Mouse (Mus musculus): ENCODE data around the gene Eps8.

The Eps8 gene

GRCm38 (mm10) chr6:137654776-137655175 lies at the start of gene Eps8:
Gene Eps8, minus strand, starts transcription at chr6:137654876.
- DNase-seq (ENCODE audit: low spot score): no peak

GRCm38 (mm10) chr6:137703431-137703830 lies 48.8 kb upstream of the Eps8 start:
- no peak for DNase-seq (ENCODE audit: low spot score)

- DNase-seq (ENCODE audit: low spot score): no peak
These were observed 48.2 kb upstream of the Eps8 start for GRCm38 (mm10) chr6:137702918-137703317.

- DNase-seq (ENCODE audit: low spot score): no peak
These were observed 47.5 kb upstream of the Eps8 start for GRCm38 (mm10) chr6:137702186-137702585.

GRCm38 (mm10) chr6:137699434-137699833 lies 44.8 kb upstream of the Eps8 start:
- no peak for DNase-seq (ENCODE audit: low spot score)

- no peak for DNase-seq (ENCODE audit: low spot score)
These were observed 41.9 kb upstream of the Eps8 start for GRCm38 (mm10) chr6:137696445-137697204.

- no peak for DNase-seq (ENCODE audit: low spot score)
These were observed 40.4 kb upstream of the Eps8 start for GRCm38 (mm10) chr6:137695046-137695445.

GRCm38 (mm10) chr6:137694310-137694709 lies 39.6 kb upstream of the Eps8 start:
- DNase-seq (ENCODE audit: low spot score): no peak

- DNase-seq (ENCODE audit: low spot score): no peak
These were observed 36.0 kb upstream of the Eps8 start for GRCm38 (mm10) chr6:137690550-137691119.

GRCm38 (mm10) chr6:137688506-137689105 lies 33.9 kb upstream of the Eps8 start:
- DNase-seq (ENCODE audit: low spot score): no peak

GRCm38 (mm10) chr6:137688079-137688478 lies 33.4 kb upstream of the Eps8 start:
- no peak for DNase-seq (ENCODE audit: low spot score)

- no peak for DNase-seq (ENCODE audit: low spot score)
These were observed 33.0 kb upstream of the Eps8 start for GRCm38 (mm10) chr6:137687667-137688066.

GRCm38 (mm10) chr6:137682629-137683028 lies 28.0 kb upstream of the Eps8 start:
- DNase-seq (ENCODE audit: low spot score): no peak

- no peak for DNase-seq (ENCODE audit: low spot score)
These were observed 26.3 kb upstream of the Eps8 start for GRCm38 (mm10) chr6:137681000-137681399.

- no peak for DNase-seq (ENCODE audit: low spot score)
These were observed 21.9 kb upstream of the Eps8 start for GRCm38 (mm10) chr6:137676581-137676980.

- DNase-seq (ENCODE audit: low spot score): no peak
These were observed 20.9 kb upstream of the Eps8 start for GRCm38 (mm10) chr6:137675556-137675955.

GRCm38 (mm10) chr6:137673301-137673700 lies 18.6 kb upstream of the Eps8 start:
- no peak for DNase-seq (ENCODE audit: low spot score)

GRCm38 (mm10) chr6:137671561-137671960 lies 16.9 kb upstream of the Eps8 start:
- DNase-seq (ENCODE audit: low spot score): no peak

GRCm38 (mm10) chr6:137670820-137671219 lies 16.1 kb upstream of the Eps8 start:
- DNase-seq (ENCODE audit: low spot score): no peak

GRCm38 (mm10) chr6:137669876-137670275 lies 15.2 kb upstream of the Eps8 start:
- DNase-seq (ENCODE audit: low spot score): no peak

GRCm38 (mm10) chr6:137669433-137669832 lies 14.8 kb upstream of the Eps8 start:
- no peak for DNase-seq (ENCODE audit: low spot score)

GRCm38 (mm10) chr6:137668331-137668730 lies 13.7 kb upstream of the Eps8 start:
- no peak for DNase-seq (ENCODE audit: low spot score)

- no peak for DNase-seq (ENCODE audit: low spot score)
These were observed 13.0 kb upstream of the Eps8 start for GRCm38 (mm10) chr6:137667665-137668064.
